Mouse (Mus musculus) heart, postnatal 0 days (tissue): ENCODE measurements around the gene Qsox1. TPM values are rescaled to one million over a fixed set of nuclear protein-coding genes. Genes with fewer than 3 reads are reported as not detected.

ENCODE experiments used
- ATAC-seq: fragments of 200-750 bp; cut with Nextera tagmentation; 2 replicates; pipeline ENCODE4 v1.8.0; 2017; ENCODE audit warnings: low read depth, moderate number of reproducible peaks, moderate library complexity; ENCODE audit not compliant: insufficient read depth
- DNase-seq: peaks from one replicate; pipeline ENCODE4 v3.0.0-alpha.2; 2016; ENCODE audit warnings: low spot score
- H3K27ac ChIP-seq: fragments of 300-500 bp; sonication (generic); 2 replicates; pipeline ENCODE4 v1.5.1; 2014; ENCODE audit warnings: low read depth, mild to moderate bottlenecking
- H3K27me3 ChIP-seq: fragments of 300-500 bp; sonication (generic); 2 replicates; pipeline ENCODE4 v1.6.1; 2014; ENCODE audit warnings: low read length, mixed read lengths; ENCODE audit not compliant: control insufficient read depth, insufficient read depth
- H3K36me3 ChIP-seq: fragments of 300-500 bp; sonication (generic); replicated peaks from 2 replicates; pipeline ENCODE4 v1.6.1; 2014; ENCODE audit warnings: low read length, mixed read lengths; ENCODE audit not compliant: control insufficient read depth, insufficient read depth
- H3K4me1 ChIP-seq: fragments of 300-500 bp; sonication (generic); 2 replicates; pipeline ENCODE4 v1.6.1; 2014; ENCODE audit warnings: antibody characterized with exemption; ENCODE audit not compliant: control insufficient read depth, insufficient read depth
- H3K4me2 ChIP-seq: fragments of 300-500 bp; sonication (generic); 2 replicates; pipeline ENCODE4 v1.6.1; 2014; ENCODE audit warnings: low read depth, mild to moderate bottlenecking, low read length, moderate library complexity
- H3K4me3 ChIP-seq: fragments of 300-500 bp; sonication (generic); 2 replicates; pipeline ENCODE4 v1.5.1; 2014; ENCODE audit warnings: low read depth, low read length
- H3K9ac ChIP-seq: fragments of 300-500 bp; sonication (generic); replicated peaks from 2 replicates; pipeline ENCODE4 v1.6.1; 2014; ENCODE audit warnings: low read depth, low read length, mixed read lengths
- H3K9me3 ChIP-seq: fragments of 300-500 bp; sonication (generic); replicated peaks from 2 replicates; pipeline ENCODE4 v1.6.1; 2016; ENCODE audit warnings: low read length; ENCODE audit not compliant: control insufficient read depth
- CTCF ChIP-seq: IDR thresholded peaks from 2 replicates; pipeline ENCODE4 v1.5.1; 2016; ENCODE audit warnings: antibody characterized with exemption, control low read depth, low read depth
- EP300 ChIP-seq: IDR thresholded peaks from 2 replicates; pipeline ENCODE4 v1.6.1; 2016; ENCODE audit warnings: antibody characterized with exemption, low read depth
- WGBS: fragments of 180-500 bp; shearing (Covaris S2); extraction: QIAGEN DNeasy Blood & Tissue Kit; methylation state at CpG from one replicate; pipeline ENCODE4 v1.1.7; 2014; 5-methylcytosine and 5-hydroxymethylcytosine counted together
- polyA plus RNA-seq: library from polyadenylated mRNA; unstranded; fragments of >200 nt; fragmentation: Nextera tagmentation; extraction: Ambion mirVana; gene quantifications from 2 replicates; pipeline ENCODE4 v1.2.1, GENCODE M21; 2015
- total RNA-seq: library from RNA; depleted of rRNA; stranded (reverse); fragments of >200 nt; gene quantifications from 2 replicates; pipeline ENCODE4 v1.2.3, GENCODE M21; 2014; ENCODE audit warnings: low replicate concordance

Qsox1 gene
- total and polyA plus RNA-seq, 2 experiments from 2014 or later, result 33.2 to 64.8 TPM

GRCm38 (mm10) chr1:155790111-155790974 is 22.3 kb downstream of the Qsox1 start:
- Histone ChIP-seq H3K4me3 (no peak overlapping the region), H3K4me2 (no peak overlapping the region), H3K27ac (no peak overlapping the region), H3K9me3 (no peaks in the 10 kb centered on the region), H3K27me3 (no peaks in the 10 kb centered on the region), H3K4me1 (no peaks in the 10 kb centered on the region), H3K36me3 (peaks cover 85% of the 10 kb centered on the region), H3K9ac (no peak overlapping the region)
- no peak for ATAC-seq
- no peak for DNase-seq
- WGBS, result 75% methylated on average over 16 of the region's 16 CpGs
- TF ChIP-seq CTCF (no peak), EP300 (no peak)

GRCm38 (mm10) chr1:155785886-155786285 is 26.8 kb downstream of the Qsox1 start:
- TF ChIP-seq CTCF (no peak), EP300 (no peak)
- H3K36me3 ChIP-seq, result peaks cover 82% of the 10 kb centered on the region
- no peaks in the 10 kb centered on the region for H3K9me3 ChIP-seq
- no peak overlapping the region for H3K4me2 ChIP-seq
- H3K9ac ChIP-seq, result no peak overlapping the region
- ATAC-seq (no peak), DNase-seq (no peak)
- no peak overlapping the region for H3K27ac ChIP-seq
- H3K27me3 ChIP-seq, result no peaks in the 10 kb centered on the region
- 75% methylated on average over 7 of the region's 7 CpGs for WGBS
- H3K4me3 ChIP-seq, result no peak overlapping the region
- H3K4me1 ChIP-seq, result no peaks in the 10 kb centered on the region; the same call in 1 of the 2 replicates

- no peak overlapping the region for H3K4me2 ChIP-seq
- H3K4me3 ChIP-seq, result no peak overlapping the region
- H3K27me3 ChIP-seq, result no peaks in the 10 kb centered on the region
- H3K27ac ChIP-seq, result no peak overlapping the region
- no peak overlapping the region for H3K9ac ChIP-seq
- H3K9me3 ChIP-seq, result no peaks in the 10 kb centered on the region
- H3K4me1 ChIP-seq, result no peaks in the 10 kb centered on the region; the same call in 1 of the 2 replicates
- DNase-seq, result peak; percentile 35
- 30% methylated on average over 19 of the region's 19 CpGs for WGBS
- ATAC-seq, result peak; percentile 64; the same call in 1 of the 2 replicates
- TF ChIP-seq EP300 (no peak), CTCF (peak; percentile 83)
- peaks cover 83% of the 10 kb centered on the region for H3K36me3 ChIP-seq
Observed at GRCm38 (mm10) chr1:155784343-155785205, 28.1 kb downstream of the Qsox1 start.

- ATAC-seq (no peak), DNase-seq (no peak)
- no peaks in the 10 kb centered on the region for H3K9me3 ChIP-seq
- H3K9ac ChIP-seq, result no peak overlapping the region
- no peaks in the 10 kb centered on the region for H3K27me3 ChIP-seq
- H3K36me3 ChIP-seq, result peaks cover 74% of the 10 kb centered on the region
- TF ChIP-seq EP300 (no peak), CTCF (no peak)
- no peaks in the 10 kb centered on the region; the same call in 1 of the 2 replicates for H3K4me1 ChIP-seq
- H3K4me2 ChIP-seq, result no peak overlapping the region
- H3K4me3 ChIP-seq, result no peak overlapping the region
- 64% methylated on average over 5 of the region's 5 CpGs for WGBS
- no peak overlapping the region for H3K27ac ChIP-seq
Observed at GRCm38 (mm10) chr1:155782382-155782781, 30.3 kb downstream of the Qsox1 start.

GRCm38 (mm10) chr1:155777641-155778625 is 34.8 kb downstream of the Qsox1 start:
- Histone ChIP-seq H3K9ac (no peak overlapping the region), H3K4me1 (no peaks in the 10 kb centered on the region), H3K9me3 (0 out of 2 replicates have a peak, but pooled peaks cover 3% of the 10 kb centered on the region), H3K36me3 (peaks cover 39% of the 10 kb centered on the region), H3K27me3 (no peaks in the 10 kb centered on the region), H3K4me2 (no peak overlapping the region), H3K27ac (no peak overlapping the region), H3K4me3 (no peak overlapping the region)
- no peak for TF ChIP-seq CTCF
- ATAC-seq (no peak), DNase-seq (no peak)
- WGBS, result 68% methylated on average over 14 of the region's 14 CpGs
